Mouse (Mus musculus): ENCODE measurements at regions not wholly inside any gene's neighbourhood (a gene's known extent, or its start where the extent isn't known, plus 50 kb on each side); places are given as distances from the start of the nearest gene placed in this dataset.
A peak's percentile ranks its signal among the peaks of the same experiment; 100 is the strongest.

DNA sequence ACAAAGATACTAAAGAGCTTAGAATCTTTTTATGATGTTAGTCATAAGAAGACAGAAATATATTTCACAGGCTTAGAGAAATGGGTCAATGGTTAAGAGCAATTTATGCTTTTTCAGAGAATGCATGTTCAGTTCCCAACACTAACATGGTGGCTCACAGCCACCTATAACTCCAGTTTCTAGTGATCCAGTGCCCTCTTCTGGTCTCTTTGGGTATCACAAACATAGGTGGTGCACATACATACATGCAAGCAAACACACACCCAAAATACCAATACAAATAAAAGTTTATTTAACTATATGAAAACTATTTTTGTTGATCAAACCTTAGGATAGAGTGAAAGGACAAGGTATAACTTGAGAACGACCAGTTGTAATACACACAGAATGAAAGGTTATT lies 308.0 kb downstream of the Cmpk2 start:
- 83% methylated on average over 1 of the region's 1 CpGs for WGBS
- H3K36me3 ChIP-seq (replicated peaks; ENCODE audit: control insufficient read depth, insufficient read depth, low read depth, low read length), result no peaks in the 10 kb centered on the region
- no peak for DNase-seq (ENCODE audit: low spot score)
- no peak overlapping the region for H3K9ac ChIP-seq (replicated peaks; ENCODE audit: low read length)
- ATAC-seq (replicated peaks; ENCODE audit: insufficient number of reproducible peaks, low FRiP score, low TSS enrichment, low read depth), result no peak
- H3K9me3 ChIP-seq (replicated peaks; ENCODE audit: control insufficient read depth, low read length), result no peaks in the 10 kb centered on the region
- H3K4me3 ChIP-seq (ENCODE audit: low read depth, low read length), result no peak overlapping the region
- no peak overlapping the region for H3K4me2 ChIP-seq (ENCODE audit: low read depth, low read length)
- H3K27me3 ChIP-seq (ENCODE audit: control insufficient read depth, insufficient read depth, low read length), result no peaks in the 10 kb centered on the region
- H3K27ac ChIP-seq (replicated peaks; ENCODE audit: low read depth, low read length), result no peak overlapping the region
- H3K4me1 ChIP-seq (ENCODE audit: control insufficient read depth, insufficient read depth, low read length), result no peaks in the 10 kb centered on the region

- no peak overlapping the region for H3K4me3 ChIP-seq (ENCODE audit: low read depth, low read length)
- no peaks in the 10 kb centered on the region for H3K36me3 ChIP-seq (replicated peaks; ENCODE audit: control insufficient read depth, insufficient read depth, low read depth, low read length)
- H3K9me3 ChIP-seq (replicated peaks; ENCODE audit: control insufficient read depth, low read length), result no peaks in the 10 kb centered on the region
- H3K4me1 ChIP-seq (ENCODE audit: control insufficient read depth, insufficient read depth, low read length), result no peaks in the 10 kb centered on the region
- WGBS, result 94% methylated on average over 2 of the region's 2 CpGs
- H3K4me2 ChIP-seq (ENCODE audit: low read depth, low read length), result no peak overlapping the region
- no peak overlapping the region for H3K27ac ChIP-seq (replicated peaks; ENCODE audit: low read depth, low read length)
- no peak overlapping the region for H3K9ac ChIP-seq (replicated peaks; ENCODE audit: low read length)
- ATAC-seq (replicated peaks; ENCODE audit: insufficient number of reproducible peaks, low FRiP score, low TSS enrichment, low read depth) (no peak), DNase-seq (ENCODE audit: low spot score) (no peak)
- H3K27me3 ChIP-seq (ENCODE audit: control insufficient read depth, insufficient read depth, low read length), result no peaks in the 10 kb centered on the region
Measured at GRCm38 (mm10) chr12:26774016-26774415, 305.0 kb downstream of the Cmpk2 start.

DNA sequence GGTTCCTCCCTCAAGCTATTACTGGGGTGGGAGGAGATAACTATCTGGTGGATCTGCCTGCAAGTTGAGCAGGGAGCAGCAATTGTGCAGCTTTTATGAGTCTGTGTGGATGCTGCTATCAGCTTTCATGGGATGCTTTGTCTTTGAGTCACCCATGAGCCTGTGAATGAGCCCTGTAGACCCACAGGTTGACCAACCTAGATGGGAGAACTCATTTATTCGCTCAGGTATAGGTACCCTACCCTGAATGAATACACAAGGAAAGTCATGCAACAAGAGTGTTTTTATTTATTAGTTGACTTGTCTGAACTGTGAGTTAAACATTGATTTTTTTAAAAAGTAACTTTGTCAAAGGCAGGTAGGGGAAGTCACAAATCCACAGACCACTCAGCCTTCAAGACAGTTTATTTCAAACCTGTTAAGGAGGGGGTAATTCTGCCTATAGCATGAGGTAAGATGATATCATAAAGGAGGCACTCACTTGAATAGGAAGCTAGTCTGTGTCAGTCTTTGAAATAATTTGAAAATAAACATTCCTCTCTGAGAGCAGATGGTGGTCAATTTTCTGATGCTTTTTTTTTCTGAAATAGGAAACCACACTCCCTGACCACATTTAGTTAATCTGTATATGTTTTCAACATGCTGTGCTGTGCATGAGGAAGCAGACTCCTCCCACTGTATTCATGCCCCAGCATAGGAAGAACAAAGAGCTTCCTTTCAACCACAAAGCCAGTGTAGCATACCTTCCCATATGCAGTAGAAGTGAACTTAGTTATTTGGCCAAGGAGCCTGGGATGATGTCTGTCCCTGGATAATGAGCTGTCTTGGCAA lies 302.0 kb downstream of the Cmpk2 start:
- Histone ChIP-seq H3K36me3 (replicated peaks; ENCODE audit: control insufficient read depth, insufficient read depth, low read depth, low read length) (no peaks in the 10 kb centered on the region), H3K9me3 (replicated peaks; ENCODE audit: control insufficient read depth, low read length) (no peaks in the 10 kb centered on the region), H3K4me2 (ENCODE audit: low read depth, low read length) (no peak overlapping the region), H3K27me3 (ENCODE audit: control insufficient read depth, insufficient read depth, low read length) (no peaks in the 10 kb centered on the region), H3K4me1 (ENCODE audit: control insufficient read depth, insufficient read depth, low read length) (no peaks in the 10 kb centered on the region), H3K27ac (replicated peaks; ENCODE audit: low read depth, low read length) (no peak overlapping the region), H3K4me3 (ENCODE audit: low read depth, low read length) (no peak overlapping the region), H3K9ac (replicated peaks; ENCODE audit: low read length) (no peak overlapping the region)
- peak; percentile 79 for ATAC-seq (replicated peaks; ENCODE audit: insufficient number of reproducible peaks, low FRiP score, low TSS enrichment, low read depth)
- WGBS, result 92% methylated on average over 1 of the region's 1 CpGs
- DNase-seq (ENCODE audit: low spot score), result peak; percentile 65

- ATAC-seq (replicated peaks; ENCODE audit: insufficient number of reproducible peaks, low FRiP score, low TSS enrichment, low read depth) (no peak), DNase-seq (ENCODE audit: low spot score) (no peak)
- Histone ChIP-seq H3K4me3 (ENCODE audit: low read depth, low read length) (no peak overlapping the region), H3K27me3 (ENCODE audit: control insufficient read depth, insufficient read depth, low read length) (no peaks in the 10 kb centered on the region), H3K36me3 (replicated peaks; ENCODE audit: control insufficient read depth, insufficient read depth, low read depth, low read length) (no peaks in the 10 kb centered on the region), H3K9me3 (replicated peaks; ENCODE audit: control insufficient read depth, low read length) (no peaks in the 10 kb centered on the region), H3K9ac (replicated peaks; ENCODE audit: low read length) (no peak overlapping the region), H3K4me2 (ENCODE audit: low read depth, low read length) (no peak overlapping the region), H3K4me1 (ENCODE audit: control insufficient read depth, insufficient read depth, low read length) (no peaks in the 10 kb centered on the region), H3K27ac (replicated peaks; ENCODE audit: low read depth, low read length) (no peak overlapping the region)
- 85% methylated on average over 3 of the region's 3 CpGs for WGBS
Measured at GRCm38 (mm10) chr12:26767551-26767950, 298.5 kb downstream of the Cmpk2 start.

- Histone ChIP-seq H3K36me3 (replicated peaks; ENCODE audit: control insufficient read depth, insufficient read depth, low read depth, low read length) (no peaks in the 10 kb centered on the region), H3K4me3 (ENCODE audit: low read depth, low read length) (no peak overlapping the region), H3K27me3 (ENCODE audit: control insufficient read depth, insufficient read depth, low read length) (no peaks in the 10 kb centered on the region), H3K4me1 (ENCODE audit: control insufficient read depth, insufficient read depth, low read length) (no peaks in the 10 kb centered on the region), H3K9ac (replicated peaks; ENCODE audit: low read length) (no peak overlapping the region), H3K4me2 (ENCODE audit: low read depth, low read length) (no peak overlapping the region), H3K27ac (replicated peaks; ENCODE audit: low read depth, low read length) (no peak overlapping the region), H3K9me3 (replicated peaks; ENCODE audit: control insufficient read depth, low read length) (no peaks in the 10 kb centered on the region)
- 87% methylated on average over 9 of the region's 9 CpGs for WGBS
- ATAC-seq (replicated peaks; ENCODE audit: insufficient number of reproducible peaks, low FRiP score, low TSS enrichment, low read depth) (no peak), DNase-seq (ENCODE audit: low spot score) (no peak)
Measured at GRCm38 (mm10) chr12:26758657-26759325, 289.8 kb downstream of the Cmpk2 start.

- Histone ChIP-seq H3K4me3 (ENCODE audit: low read depth, low read length) (no peak overlapping the region), H3K27me3 (ENCODE audit: control insufficient read depth, insufficient read depth, low read length) (no peaks in the 10 kb centered on the region), H3K9me3 (replicated peaks; ENCODE audit: control insufficient read depth, low read length) (no peaks in the 10 kb centered on the region), H3K36me3 (replicated peaks; ENCODE audit: control insufficient read depth, insufficient read depth, low read depth, low read length) (no peaks in the 10 kb centered on the region), H3K9ac (replicated peaks; ENCODE audit: low read length) (no peak overlapping the region), H3K4me2 (ENCODE audit: low read depth, low read length) (no peak overlapping the region), H3K4me1 (ENCODE audit: control insufficient read depth, insufficient read depth, low read length) (no peaks in the 10 kb centered on the region), H3K27ac (replicated peaks; ENCODE audit: low read depth, low read length) (no peak overlapping the region)
- no peak for DNase-seq (ENCODE audit: low spot score)
- WGBS, result 46% methylated on average over 2 of the region's 2 CpGs
- no peak for ATAC-seq (replicated peaks; ENCODE audit: insufficient number of reproducible peaks, low FRiP score, low TSS enrichment, low read depth)
Measured at GRCm38 (mm10) chr12:26756284-26756683, 287.3 kb downstream of the Cmpk2 start.

DNA sequence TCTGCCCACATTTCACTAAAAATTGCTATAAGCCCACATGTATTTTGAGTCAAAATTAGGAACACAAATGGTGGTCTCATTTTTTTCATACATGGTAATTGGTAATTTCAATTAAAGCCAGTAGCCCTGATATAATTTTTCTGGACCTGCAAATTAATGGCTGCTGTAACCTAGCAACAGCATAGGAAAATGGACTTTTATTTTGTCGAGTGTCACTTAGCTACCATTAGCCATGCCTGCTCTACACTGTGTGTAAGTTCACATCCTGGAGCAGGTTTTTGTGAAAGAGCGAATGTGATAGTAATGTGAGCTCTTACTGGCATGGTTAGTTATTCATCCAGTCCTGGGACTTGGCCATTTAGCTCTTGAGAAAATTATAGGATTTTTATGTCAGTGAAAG lies 285.6 kb downstream of the Cmpk2 start:
- Histone ChIP-seq H3K9ac (replicated peaks; ENCODE audit: low read length) (no peak overlapping the region), H3K4me1 (ENCODE audit: control insufficient read depth, insufficient read depth, low read length) (no peaks in the 10 kb centered on the region), H3K27me3 (ENCODE audit: control insufficient read depth, insufficient read depth, low read length) (no peaks in the 10 kb centered on the region), H3K4me2 (ENCODE audit: low read depth, low read length) (no peak overlapping the region), H3K36me3 (replicated peaks; ENCODE audit: control insufficient read depth, insufficient read depth, low read depth, low read length) (no peaks in the 10 kb centered on the region), H3K27ac (replicated peaks; ENCODE audit: low read depth, low read length) (no peak overlapping the region), H3K4me3 (ENCODE audit: low read depth, low read length) (no peak overlapping the region), H3K9me3 (replicated peaks; ENCODE audit: control insufficient read depth, low read length) (no peaks in the 10 kb centered on the region)
- 84% methylated on average over 2 of the region's 2 CpGs for WGBS
- DNase-seq (ENCODE audit: low spot score) (peak; percentile 19), ATAC-seq (replicated peaks; ENCODE audit: insufficient number of reproducible peaks, low FRiP score, low TSS enrichment, low read depth) (no peak)

DNA sequence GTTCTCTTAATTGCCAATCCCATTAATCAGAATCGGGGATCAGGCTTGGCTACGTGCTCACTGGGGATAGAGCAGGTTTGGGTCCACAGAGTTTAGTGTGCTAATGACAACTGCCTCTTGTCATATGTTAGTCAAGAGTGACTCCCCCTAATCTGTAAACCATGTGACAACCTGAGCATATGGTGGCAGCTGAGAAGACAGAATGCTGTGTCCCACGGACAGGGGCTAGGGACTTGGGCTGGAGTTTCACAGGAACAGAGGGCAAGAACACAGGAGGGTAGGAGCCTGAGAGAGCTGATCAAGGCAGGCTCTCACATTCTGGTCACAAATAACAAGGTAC lies 265.5 kb downstream of the Cmpk2 start:
- 33% methylated on average over 3 of the region's 3 CpGs for whole genome bisulfite sequencing
- H3K4me1 ChIP-seq (ENCODE audit: control insufficient read depth, insufficient read depth, low read length), result no peaks in the 10 kb centered on the region; the same call in 1 of the 2 replicates
- no peak overlapping the region for H3K4me3 ChIP-seq (ENCODE audit: low read depth, low read length)
- peak; percentile 78 for ATAC-seq (replicated peaks; ENCODE audit: insufficient number of reproducible peaks, low FRiP score, low TSS enrichment, low read depth)
- H3K9me3 ChIP-seq (replicated peaks; ENCODE audit: control insufficient read depth, low read length), result no peaks in the 10 kb centered on the region
- no peak for DNase-seq (ENCODE audit: low spot score)
- no peaks in the 10 kb centered on the region for H3K36me3 ChIP-seq (replicated peaks; ENCODE audit: control insufficient read depth, insufficient read depth, low read depth, low read length)
- H3K27ac ChIP-seq (replicated peaks; ENCODE audit: low read depth, low read length), result no peak overlapping the region
- H3K9ac ChIP-seq (replicated peaks; ENCODE audit: low read length), result no peak overlapping the region
- no peak overlapping the region for H3K4me2 ChIP-seq (ENCODE audit: low read depth, low read length)
- H3K27me3 ChIP-seq (ENCODE audit: control insufficient read depth, insufficient read depth, low read length), result no peaks in the 10 kb centered on the region
